Comparison of ENCODE assay signal across 27 mouse cellular contexts in genomic region chr5:25256686-25257085, GRCm38 (mm10). TPM values are rescaled to one million over a fixed set of nuclear protein-coding genes. Genes with fewer than 3 reads are reported as not detected.
DNase-seq lines count a peak whose midpoint lies in the region; ATAC-seq lines count a peak whose summit lies in the region.
"Had no signal": no experiment of that assay in that cellular context is flagged by ENCODE, and none has a peak within 500 bp of the region (broad histone marks: within the 10 kb centered on the region; RNA-seq: fewer than 3 reads in every experiment).

No protein-coding gene starts in this region.

- peak; percentile 80 for ATAC-seq in frontal cortex, adult (ENCODE audit: low TSS enrichment)
- no peak for ATAC-seq in CD4-positive, CD25-positive, alpha-beta regulatory T cell, adult 4 months
- ATAC-seq: forebrain, embryonic 16.5 days; liver, embryonic 12.5 days had no signal

- intact Hi-C loops in left cerebral cortex, postnatal 4 days (cut with DNase I) = no loop called here
- intact Hi-C loops in left cerebral cortex, postnatal 25 days (cut with DNase I) = loop anchor here (5.0 kb wide), 1 partner anchor 169 kb away; no protein-coding TSS in a partner anchor

- no peak for DNase-seq in frontal cortex, postnatal 14 days (ENCODE audit: low spot score in 2 of 2)
- DNase-seq in left cerebral cortex, adult 11 months (ENCODE audit: low spot score) = peak; percentile 57
- DNase-seq in left cerebral cortex, postnatal 4 days = no peak
- DNase-seq in brain, adult 2 months (ENCODE audit: low read depth, low spot score) = peak; percentile 78
- DNase-seq in left cerebral cortex, postnatal 25 days (ENCODE audit: low spot score in 2 of 2) = peak; percentile 38 to 91
- DNase-seq in cerebellum, adult 11-12 months = no peak
- DNase-seq: adrenal gland, postnatal 10 days; cerebellum, adult 9-10 months; gastrocnemius, adult 2 months; kidney, adult 2 months; lung, adult 18-20 months; lung, postnatal 10 days had no signal

RNA-seq across cellular contexts. Expression of gene E130116L18Rik, which starts 33.7 kb away (rescaled TPM):
- total RNA-seq in left cerebral cortex, postnatal 4 days (2021) = not detected
- not detected for total RNA-seq in left cerebral cortex, postnatal 25 days (2021)
- not detected for polyA plus RNA-seq in CD4-positive, CD25-positive, alpha-beta regulatory T cell, adult 4 months (2017; shearing (Covaris generic))
- total RNA-seq: adrenal gland, postnatal 10 days; gastrocnemius, adult 2 months; gastrocnemius, postnatal 4 days; hematopoietic stem cell, adult 5-6 weeks; neutrophil, adult 5-6 weeks had no signal
- polyA plus RNA-seq: cortical plate, adult 2 months; forebrain, embryonic 10.5 days; forebrain, embryonic 16.5 days; heart, embryonic 15.5 days; hindbrain, embryonic 15.5 days; intestine, embryonic 14.5 days; kidney, adult 2 months; large intestine, adult 2 months; limb, embryonic 12.5 days; midbrain, embryonic 10.5 days had no signal

RNA-seq across cellular contexts. Expression of gene Galnt11, which starts 35.0 kb away (rescaled TPM):
- 10 to 100 TPM; 36.8 to 38.6 TPM for total RNA-seq in left cerebral cortex, postnatal 4 days (2021)
- total RNA-seq in left cerebral cortex, postnatal 25 days (2021) = 10 to 100 TPM; 48.7 to 50.1 TPM
- polyA plus RNA-seq in CD4-positive, CD25-positive, alpha-beta regulatory T cell, adult 4 months (2017; shearing (Covaris generic)) = 1 to 10 TPM; 6.8 to 7.0 TPM

Comparison
In these comparisons a context has a peak if more than half of its experiments do, and no peak if none do; other contexts are left out.
1. DNase-seq: peak in left cerebral cortex, adult 11 months (single experiment), brain, adult 2 months (single experiment) and left cerebral cortex, postnatal 25 days (2 of 2); none in frontal cortex, postnatal 14 days (0 of 2), left cerebral cortex, postnatal 4 days (single experiment) and cerebellum, adult 11-12 months (single experiment).